18 mouse cellular contexts compared by ENCODE assay signal in the genomic region with DNA sequence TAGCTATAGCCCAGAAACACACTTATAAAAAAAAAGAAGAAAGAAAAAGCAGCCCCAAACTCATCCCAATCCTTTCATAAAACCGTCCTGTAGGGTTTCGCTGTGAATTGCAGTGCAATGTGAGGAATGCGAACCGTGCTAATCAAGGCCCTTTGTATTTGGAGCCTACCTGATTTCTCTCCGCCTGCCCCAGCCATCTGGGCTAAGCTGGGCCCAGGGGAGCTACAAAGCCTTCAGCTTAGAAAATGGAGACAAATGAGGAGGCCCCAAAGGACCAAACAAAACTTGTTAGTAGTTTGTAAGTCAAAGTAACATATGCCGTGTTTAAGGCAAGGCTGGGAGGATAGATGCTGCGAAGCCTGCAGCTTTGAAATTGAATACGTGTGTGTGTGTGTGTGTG.
DNase-seq lines count a peak whose midpoint lies in the region; ATAC-seq lines count a peak whose summit lies in the region.
"Had no signal": no experiment of that assay in that cellular context is flagged by ENCODE, and none has a peak within 500 bp of the region (broad histone marks: within the 10 kb centered on the region; RNA-seq: fewer than 3 reads in every experiment).

No protein-coding gene starts in this region.

- no peak overlapping the region for H3K27ac ChIP-seq in midbrain, embryonic 14.5 days (replicated peaks; ENCODE audit: low read depth, low read length)
- H3K27ac ChIP-seq in midbrain, embryonic 16.5 days (ENCODE audit: low read length) = no peak overlapping the region
- no peak overlapping the region for H3K27ac ChIP-seq in neural tube, embryonic 14.5 days (ENCODE audit: low read depth, low read length)
- H3K27ac ChIP-seq: lung, embryonic 15.5 days had no signal

- no peak for ATAC-seq in midbrain, embryonic 14.5 days (ENCODE audit: low FRiP score, low TSS enrichment)
- ATAC-seq in midbrain, embryonic 16.5 days = no peak
- peak; percentile 54; the same call in 1 of the 2 replicates for ATAC-seq in neural tube, embryonic 14.5 days (ENCODE audit: low read depth)
- ATAC-seq: inflammation-experienced regulatory T-cells, adult 6 months had no signal

- no peaks in the 10 kb centered on the region for H3K9me3 ChIP-seq in midbrain, embryonic 14.5 days (ENCODE audit: control insufficient read depth, low read length)
- no peaks in the 10 kb centered on the region for H3K9me3 ChIP-seq in midbrain, embryonic 16.5 days (replicated peaks; ENCODE audit: control insufficient read depth, low read length, poor library complexity, severe bottlenecking)
- no peaks in the 10 kb centered on the region for H3K9me3 ChIP-seq in neural tube, embryonic 14.5 days (ENCODE audit: control insufficient read depth, low read length)
- H3K9me3 ChIP-seq: G1E; heart, embryonic 12.5 days; lung, embryonic 15.5 days had no signal

- no peak overlapping the region for H3K4me3 ChIP-seq in midbrain, embryonic 14.5 days (replicated peaks; ENCODE audit: low read depth, low read length)
- H3K4me3 ChIP-seq in midbrain, embryonic 16.5 days (ENCODE audit: low read depth, low read length) = no peak overlapping the region
- H3K4me3 ChIP-seq in neural tube, embryonic 14.5 days (ENCODE audit: low read depth, low read length) = no peak overlapping the region
- H3K4me3 ChIP-seq: heart, embryonic 12.5 days; lung, embryonic 15.5 days had no signal

- no peak overlapping the region for H3K4me2 ChIP-seq in midbrain, embryonic 14.5 days (ENCODE audit: low read length)
- no peak overlapping the region for H3K4me2 ChIP-seq in midbrain, embryonic 16.5 days (ENCODE audit: low read length)
- H3K4me2 ChIP-seq in neural tube, embryonic 14.5 days (ENCODE audit: low read depth, low read length) = no peak overlapping the region
- H3K4me2 ChIP-seq: heart, embryonic 12.5 days; liver, embryonic 11.5 days; lung, embryonic 15.5 days had no signal

- H3K9ac ChIP-seq in midbrain, embryonic 14.5 days (replicated peaks; ENCODE audit: low read length) = no peak overlapping the region
- H3K9ac ChIP-seq in midbrain, embryonic 16.5 days (ENCODE audit: low read depth, low read length) = no peak overlapping the region
- H3K9ac ChIP-seq in neural tube, embryonic 14.5 days (replicated peaks; ENCODE audit: low read depth, low read length) = no peak overlapping the region
- H3K9ac ChIP-seq: heart, embryonic 12.5 days; lung, embryonic 15.5 days had no signal

- no peaks in the 10 kb centered on the region for H3K4me1 ChIP-seq in midbrain, embryonic 14.5 days (ENCODE audit: control insufficient read depth, insufficient read depth, low read length)
- no peaks in the 10 kb centered on the region for H3K4me1 ChIP-seq in midbrain, embryonic 16.5 days (ENCODE audit: control insufficient read depth, insufficient read depth, low read length)
- no peaks in the 10 kb centered on the region for H3K4me1 ChIP-seq in neural tube, embryonic 14.5 days (ENCODE audit: control insufficient read depth, insufficient read depth, low read length)
- H3K4me1 ChIP-seq: heart, embryonic 12.5 days; lung, embryonic 15.5 days had no signal

- peak; percentile 50 for DNase-seq in midbrain, embryonic 14.5 days
- DNase-seq in embryo, embryonic 9.5 days (ENCODE audit: extremely low spot score) = peak; percentile 17
- peak; percentile 66 for DNase-seq in forelimb bud, embryonic 11.5 days (ENCODE audit: low read depth, low spot score)
- no peak for DNase-seq in layer of hippocampus, adult 18-20 months (ENCODE audit: low spot score in 2 of 2)
- no peak for DNase-seq in thymus, postnatal 36 days
- DNase-seq: adrenal gland, adult 2 months; cerebellum, adult 18-20 months; gastrocnemius, postnatal 25 days; heart, postnatal 36 days; kidney, adult 9 months; thymus, postnatal 4 days had no signal

- no peaks in the 10 kb centered on the region for H3K27me3 ChIP-seq in midbrain, embryonic 14.5 days (ENCODE audit: control insufficient read depth, insufficient read depth, low read length)
- no peaks in the 10 kb centered on the region for H3K27me3 ChIP-seq in midbrain, embryonic 16.5 days (ENCODE audit: control insufficient read depth, insufficient read depth, low read depth, low read length)
- no peaks in the 10 kb centered on the region for H3K27me3 ChIP-seq in neural tube, embryonic 14.5 days (ENCODE audit: control insufficient read depth, insufficient read depth, low read length)
- H3K27me3 ChIP-seq: heart, embryonic 12.5 days; lung, embryonic 15.5 days had no signal

- H3K36me3 ChIP-seq in midbrain, embryonic 14.5 days (ENCODE audit: control insufficient read depth, insufficient read depth, low read length) = no peaks in the 10 kb centered on the region
- H3K36me3 ChIP-seq in midbrain, embryonic 16.5 days (ENCODE audit: control insufficient read depth, insufficient read depth, low read length) = no peaks in the 10 kb centered on the region
- H3K36me3 ChIP-seq in neural tube, embryonic 14.5 days (ENCODE audit: control insufficient read depth, insufficient read depth, low read length) = no peaks in the 10 kb centered on the region
- H3K36me3 ChIP-seq: G1E; heart, embryonic 12.5 days; lung, embryonic 15.5 days had no signal

- 30% methylated on average over 8 of the region's 8 CpGs for WGBS in midbrain, embryonic 14.5 days
- WGBS in midbrain, embryonic 16.5 days = 25% methylated on average over 8 of the region's 8 CpGs
- 25% methylated on average over 8 of the region's 8 CpGs for WGBS in neural tube, embryonic 14.5 days

Comparison
In these comparisons a context has a peak if more than half of its experiments do, and no peak if none do; other contexts are left out.
1. DNase-seq: peak in midbrain, embryonic 14.5 days (single experiment), embryo, embryonic 9.5 days (single experiment) and forelimb bud, embryonic 11.5 days (single experiment); none in layer of hippocampus, adult 18-20 months (0 of 2) and thymus, postnatal 36 days (0 of 2).